Mouse (Mus musculus) gonadal fat pad, adult 2 months (tissue): ENCODE measurements around the gene Coro6. TPM values are rescaled to one million over a fixed set of nuclear protein-coding genes. Genes with fewer than 3 reads are reported as not detected.

ENCODE experiments used
- DNase-seq: peaks from one replicate; pipeline ENCODE4 v3.0.0-alpha.2; 2012; ENCODE audit warnings: low read depth
- polyA plus RNA-seq: library from polyadenylated mRNA; depleted of rRNA; stranded (reverse); fragments of >200 nt; gene quantifications from 2 replicates; pipeline ENCODE4 v1.2.3, GENCODE M21; 2012; rRNA removed

Gene Coro6
- 15.9 and 16.4 TPM in 2 replicates for polyA plus RNA-seq

DNA sequence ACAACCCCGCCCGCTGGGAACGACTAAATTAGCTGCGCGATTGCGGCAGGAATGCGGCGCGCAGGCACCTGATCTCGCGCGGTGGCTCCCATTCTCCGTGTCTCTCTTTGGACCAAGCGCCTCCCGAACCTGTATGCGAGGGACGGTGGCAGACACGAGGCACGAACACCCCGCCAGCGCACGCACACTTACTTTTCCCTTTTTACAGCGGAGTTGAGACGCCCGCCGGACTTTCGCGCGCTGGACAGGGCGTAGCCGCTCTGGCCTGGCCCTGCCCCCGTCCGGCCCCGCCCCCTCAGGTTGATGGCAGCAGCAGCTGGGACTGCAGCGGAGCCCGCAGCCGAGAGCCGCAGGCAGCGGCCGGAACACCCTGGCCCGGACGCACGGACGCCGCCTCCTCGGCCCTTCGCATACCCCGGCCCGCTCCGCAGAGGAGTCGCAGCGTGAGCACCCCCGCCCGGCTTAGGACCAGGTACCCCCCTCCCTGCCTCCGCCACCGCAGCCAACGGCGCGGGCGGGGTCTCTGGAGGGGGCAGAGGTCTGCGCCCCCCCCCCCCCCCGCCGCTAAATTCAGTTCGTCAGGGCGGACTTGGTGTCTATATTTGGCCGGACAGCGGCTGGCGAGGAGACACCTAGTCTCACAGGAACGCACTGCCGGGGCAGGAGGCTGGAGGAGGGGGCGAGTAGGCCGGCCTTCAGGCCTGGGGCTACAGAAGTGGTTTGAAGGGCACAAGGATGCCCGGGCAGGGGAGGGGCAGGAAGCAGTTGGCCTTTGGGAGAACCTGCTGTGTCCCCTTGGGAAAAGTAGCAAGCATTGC, at the start of gene Coro6:
Coro6 (plus strand) TSS at position 129 of the 818 bp plus-strand sequence.
- DNase-seq: no peak

DNA sequence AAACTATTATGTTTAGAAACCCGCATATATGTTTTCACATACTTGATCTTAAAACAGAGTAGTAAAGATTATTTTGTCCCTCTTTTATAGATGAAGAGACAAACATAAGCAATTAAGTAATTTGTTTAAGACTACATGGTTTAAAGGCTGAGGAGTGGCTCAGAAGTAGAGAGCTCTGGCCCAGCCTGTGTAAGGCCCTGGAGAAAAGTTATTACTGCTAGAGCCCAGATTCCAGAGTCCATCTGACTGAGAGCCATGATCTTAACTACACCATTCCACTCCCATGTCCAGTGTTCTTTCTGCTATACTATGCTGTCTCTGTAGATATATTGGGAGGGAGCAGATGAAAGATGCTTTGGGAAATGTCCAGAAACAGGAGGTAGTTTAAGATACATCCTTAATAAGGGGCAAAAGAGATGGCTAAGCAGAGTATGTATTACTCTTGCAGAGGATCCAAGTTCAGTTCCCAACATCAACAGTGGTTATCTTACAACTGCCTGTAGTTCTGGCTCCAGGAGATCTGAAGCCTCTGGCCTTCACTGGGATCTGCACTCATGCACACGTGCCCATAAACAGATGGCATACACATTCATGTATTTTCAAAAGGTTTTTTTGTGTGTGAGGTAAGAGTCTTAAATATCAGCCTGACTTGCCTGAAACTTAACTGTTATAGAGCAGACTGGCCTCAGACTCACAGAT, 47.9 kb upstream of the Coro6 start:
- no peak for DNase-seq

DNA sequence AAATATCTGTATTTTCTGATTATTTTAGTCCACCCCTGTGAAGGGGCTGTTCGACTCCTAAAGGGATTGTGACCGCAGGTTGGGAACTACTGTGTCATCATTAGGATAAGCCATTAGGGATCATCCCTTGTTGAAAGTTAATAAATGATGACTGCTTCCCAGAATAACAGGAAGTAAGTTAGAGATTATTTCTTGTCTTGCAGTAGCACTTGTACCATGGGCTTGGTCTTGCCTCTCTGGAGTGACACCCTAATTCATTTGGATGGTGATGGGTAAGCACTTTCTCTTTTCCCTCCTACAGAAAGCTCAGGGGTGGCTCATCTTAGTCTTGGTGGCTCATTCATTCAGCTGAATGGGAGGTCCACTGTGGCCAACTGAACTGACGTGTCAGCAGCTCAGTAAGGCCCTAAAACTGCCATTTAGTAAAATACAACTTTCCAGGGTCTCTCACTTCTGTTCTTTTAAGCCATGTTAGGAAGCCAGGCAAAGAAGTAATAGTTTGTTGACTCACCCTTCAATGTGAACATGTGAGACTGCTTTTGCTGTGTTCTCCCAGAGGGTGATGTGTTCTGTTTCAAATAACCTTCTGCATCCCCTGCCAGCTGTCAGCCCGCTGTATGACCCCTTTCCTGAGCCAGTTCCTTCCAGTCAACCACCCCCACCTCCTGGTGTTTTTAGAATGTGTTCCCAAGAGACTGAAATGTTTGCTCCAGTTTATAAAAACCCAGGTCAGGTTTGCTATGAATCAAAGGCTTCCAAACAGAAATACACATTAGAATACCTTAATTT, 45.8 kb upstream of the Coro6 start:
- DNase-seq: no peak

DNA sequence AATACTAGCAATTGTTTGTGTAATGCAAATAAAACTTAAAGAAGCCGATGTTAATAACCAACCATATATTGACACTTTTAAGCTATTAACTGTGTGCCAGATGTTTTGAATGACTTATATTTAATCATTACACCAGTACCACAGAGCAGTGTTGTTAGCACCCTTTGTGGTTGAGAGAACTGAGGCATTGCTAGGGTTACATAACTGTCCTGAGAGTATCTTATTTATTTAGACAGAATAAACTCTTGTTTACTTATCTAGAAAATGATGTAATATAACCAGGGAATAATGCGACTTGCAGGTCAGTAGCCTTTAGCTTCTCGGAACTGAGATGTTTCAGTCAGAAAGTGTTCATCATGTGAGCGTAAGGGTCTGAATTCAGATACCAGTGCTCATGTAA, 44.2 kb upstream of the Coro6 start:
- DNase-seq: no peak

DNA sequence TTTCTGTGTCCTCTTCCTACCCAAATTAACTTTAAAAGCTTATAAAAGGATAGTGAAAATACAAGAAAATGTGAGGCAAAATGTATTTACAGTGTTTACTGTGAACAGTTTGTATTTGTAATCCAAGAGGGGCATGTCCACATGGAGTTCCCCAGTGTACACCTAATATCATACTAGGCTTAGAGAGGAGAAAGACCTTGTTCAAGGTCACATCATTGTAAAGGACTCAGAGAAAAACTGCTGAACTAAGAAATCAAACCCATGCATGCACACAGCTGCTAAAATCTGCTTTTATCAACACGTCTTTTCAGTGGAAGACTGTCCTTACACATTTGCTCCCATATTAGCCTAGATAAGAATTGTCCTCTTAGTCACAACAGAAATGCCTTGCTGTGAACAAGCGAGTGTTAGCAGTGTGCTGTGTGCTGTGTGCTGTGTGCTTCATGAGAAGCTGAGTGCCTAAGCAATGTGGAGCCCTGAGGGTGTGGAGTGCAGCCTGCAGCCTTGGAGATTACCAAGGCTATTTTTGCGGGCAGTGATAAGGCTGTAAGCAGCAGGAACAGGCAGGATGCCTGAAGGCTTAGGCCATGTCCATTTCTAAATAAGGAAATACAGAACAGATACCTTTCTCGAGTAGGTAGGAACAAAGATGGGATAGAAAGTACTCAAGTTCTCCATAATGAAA, 38.9 kb upstream of the Coro6 start:
- no peak for DNase-seq

DNA sequence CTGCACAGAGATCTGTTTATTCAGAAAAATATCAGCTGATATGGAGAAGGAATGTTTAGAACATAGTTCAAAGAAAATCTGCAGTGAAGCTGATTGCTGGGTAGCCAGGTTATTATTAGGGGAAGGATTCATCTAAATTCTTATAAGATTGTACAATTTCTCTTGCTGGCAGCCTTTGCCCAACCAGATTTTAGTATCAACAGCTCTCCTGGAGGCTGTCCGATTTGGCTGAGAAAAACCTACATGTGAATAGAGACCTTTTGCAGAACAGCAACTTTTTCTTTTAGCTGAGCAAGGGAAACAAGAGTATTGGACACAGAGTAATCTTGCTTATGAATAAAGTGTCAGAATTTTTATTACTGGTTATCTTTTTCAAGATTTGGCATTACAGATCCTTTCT, 33.8 kb upstream of the Coro6 start:
- no peak for DNase-seq

DNA sequence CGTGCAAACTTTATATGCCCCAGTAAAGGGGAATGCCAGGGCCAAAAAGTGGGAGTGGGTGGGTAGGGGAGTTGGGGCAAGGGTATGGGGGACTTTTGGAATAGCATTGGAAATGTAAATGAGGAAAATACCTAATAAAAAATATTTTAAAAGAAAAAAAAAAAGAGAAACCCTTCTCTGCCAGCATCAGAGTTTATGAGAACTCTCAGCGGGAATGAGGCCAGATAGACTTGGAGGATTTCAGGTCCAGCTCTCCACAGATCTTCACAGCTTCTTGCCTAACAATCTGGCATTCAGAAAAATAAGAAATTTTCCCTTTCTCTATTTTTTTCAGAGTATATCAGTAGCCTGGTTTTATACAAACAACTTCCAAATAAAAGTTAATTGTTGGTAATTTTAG, 25.2 kb upstream of the Coro6 start:
- no peak for DNase-seq

DNA sequence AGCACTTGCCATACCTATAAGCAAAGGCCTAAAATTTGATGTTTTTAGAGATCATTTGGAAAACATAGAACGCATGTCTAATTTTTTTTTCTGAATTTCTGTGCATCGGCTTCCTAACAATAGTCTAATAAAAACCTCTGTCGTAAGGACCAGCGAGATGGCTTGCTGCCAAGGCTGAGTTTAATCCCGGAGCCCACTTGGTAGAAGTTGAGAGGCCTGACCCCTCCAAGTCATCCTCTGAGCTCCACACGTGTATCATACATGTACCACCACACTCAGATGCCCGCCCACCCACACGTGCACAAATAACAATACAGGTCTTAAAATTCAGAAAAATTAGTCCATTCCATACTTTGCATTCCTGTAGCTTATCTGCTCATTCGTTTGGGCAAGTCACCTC, 22.1 kb upstream of the Coro6 start:
- no peak for DNase-seq

DNA sequence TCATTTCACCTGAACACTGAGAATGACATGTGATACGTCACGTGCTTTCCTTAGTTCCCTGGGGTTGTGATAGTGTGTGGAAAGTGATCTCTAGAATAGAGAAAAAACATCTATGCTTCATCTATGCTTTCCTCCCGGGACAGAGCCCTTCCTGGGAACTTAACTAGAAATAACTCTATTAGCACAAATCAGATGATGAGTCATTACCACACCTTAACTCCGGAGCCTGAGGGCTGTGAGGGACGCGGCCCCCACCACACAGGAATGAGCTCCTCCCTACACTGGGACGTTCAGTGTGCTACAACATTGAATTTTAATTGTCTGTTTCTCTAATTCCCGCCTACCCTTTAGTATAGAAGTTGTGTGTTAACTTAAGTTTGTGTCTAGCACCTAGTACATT, 21.2 kb upstream of the Coro6 start:
- no peak for DNase-seq

DNA sequence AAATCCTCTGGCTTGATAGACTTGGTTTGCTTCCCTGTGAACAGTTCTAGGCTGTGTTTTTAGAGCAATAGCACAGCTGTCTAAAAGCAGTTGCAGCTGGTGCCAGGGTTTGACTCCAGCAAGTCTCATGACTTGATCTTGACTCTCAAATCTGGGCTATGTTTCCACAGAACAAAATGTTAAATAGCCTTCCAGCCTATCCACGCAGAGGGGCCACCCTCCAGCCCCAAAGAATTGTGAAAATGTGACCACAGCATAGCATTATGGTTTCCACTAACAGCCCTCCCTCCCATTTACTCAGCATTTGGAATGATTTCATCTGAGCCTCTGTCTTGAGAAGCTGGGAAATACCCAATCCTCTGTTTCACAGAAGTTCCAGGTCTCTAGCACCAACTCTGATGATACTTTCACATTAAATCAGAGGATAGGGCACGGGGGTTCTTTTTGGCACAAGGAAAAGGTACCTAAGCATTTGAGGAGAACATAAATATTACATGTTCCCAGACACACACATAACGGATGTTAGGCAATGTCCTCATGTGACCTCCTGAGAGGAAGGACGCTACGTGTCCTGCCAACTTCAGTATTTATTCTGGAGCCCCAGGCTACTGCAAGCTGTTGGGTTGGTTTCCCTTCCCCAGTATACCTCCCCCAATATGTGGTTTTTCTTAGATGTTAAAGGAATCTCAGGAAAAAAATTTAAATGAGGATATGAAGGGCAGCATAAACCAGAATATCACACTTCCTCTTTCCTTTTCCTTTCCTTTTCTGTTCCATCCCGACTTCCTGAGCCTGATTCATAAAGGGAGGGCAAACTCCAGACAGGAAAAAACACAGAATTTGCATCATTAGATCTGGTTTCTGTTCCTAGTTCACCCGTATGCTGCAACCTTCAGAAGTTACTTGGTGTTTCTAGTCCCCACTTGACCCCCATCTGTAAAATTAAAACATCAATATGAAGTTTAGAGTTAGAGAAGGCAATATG, 19.7 kb upstream of the Coro6 start:
- DNase-seq: no peak

DNA sequence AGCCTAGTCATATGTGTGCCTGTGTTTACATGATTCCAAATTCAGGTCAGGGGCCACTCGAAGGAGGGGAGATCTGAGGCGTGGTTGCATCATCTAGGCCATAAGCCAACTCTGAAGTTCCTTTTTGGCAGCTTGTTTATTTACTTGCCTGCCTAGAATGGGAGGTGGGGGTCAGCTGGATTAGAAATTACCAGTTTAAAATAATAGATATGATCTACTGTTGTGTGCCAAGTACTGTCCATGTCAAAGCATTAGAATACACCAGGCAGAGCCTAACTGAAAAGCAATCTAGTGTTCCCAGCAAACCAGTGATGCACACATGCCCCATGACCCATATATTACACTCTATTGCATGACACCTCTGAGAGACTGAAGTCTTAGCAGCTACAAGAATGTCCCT, 17.3 kb upstream of the Coro6 start:
- DNase-seq: no peak

DNA sequence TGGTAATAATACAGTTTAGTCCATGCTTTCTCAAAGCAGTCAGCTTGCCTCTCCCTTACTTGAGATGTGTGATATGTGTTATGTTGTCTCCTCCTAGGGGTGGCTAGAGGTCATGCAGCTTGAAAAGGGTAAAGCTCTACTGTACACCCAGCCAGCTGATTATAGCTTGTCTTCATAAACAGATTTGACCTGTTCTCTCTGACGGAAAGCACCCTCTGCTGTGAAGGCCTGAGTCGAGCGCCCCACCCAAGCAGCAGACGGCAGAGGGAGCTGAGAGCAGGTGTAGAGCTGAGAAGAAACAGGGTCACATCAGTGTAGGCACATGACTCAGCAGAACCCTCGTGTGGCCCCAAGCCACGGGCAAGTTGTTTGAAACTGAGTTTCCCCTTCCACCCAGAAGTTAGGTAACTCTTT, 15.6 kb upstream of the Coro6 start:
- no peak for DNase-seq

DNA sequence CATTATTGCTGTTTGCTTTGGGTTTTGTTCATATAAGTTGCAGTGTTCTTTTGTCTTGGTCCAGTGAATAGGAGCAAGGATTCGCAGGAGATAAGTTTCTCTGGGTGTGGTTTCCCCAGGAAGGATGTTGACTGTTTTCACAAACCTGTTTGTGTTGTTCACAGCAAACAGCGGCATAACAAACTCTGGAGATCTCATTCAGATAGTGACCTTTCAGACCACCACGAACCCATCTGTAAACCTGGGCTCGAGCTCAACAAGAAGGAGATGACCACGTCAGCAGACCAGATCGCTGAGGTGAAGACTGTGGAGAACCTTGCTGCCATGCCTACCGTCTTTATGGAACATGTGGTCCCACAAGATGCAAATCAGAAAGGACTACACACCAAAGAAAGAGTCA, 13.0 kb upstream of the Coro6 start:
- no peak for DNase-seq

DNA sequence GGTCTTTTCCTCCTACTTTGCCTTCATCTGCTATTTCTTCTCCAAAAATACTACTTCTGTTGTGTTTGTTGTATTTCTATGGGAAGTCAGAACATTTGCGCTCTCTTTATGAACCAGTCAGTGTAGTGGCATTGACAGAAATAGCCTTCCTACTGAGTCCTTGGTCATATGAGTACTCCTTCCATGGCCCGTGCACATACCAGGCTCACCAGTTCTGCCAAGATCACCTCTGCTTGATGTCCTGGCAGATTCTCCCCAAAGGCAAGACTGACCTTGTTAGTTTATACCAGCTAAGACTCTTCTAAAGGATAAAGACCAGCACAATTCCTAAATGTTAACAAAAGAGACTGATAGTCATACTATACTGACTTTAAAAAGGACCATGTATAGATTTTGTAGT, 10.5 kb upstream of the Coro6 start:
- no peak for DNase-seq

DNA sequence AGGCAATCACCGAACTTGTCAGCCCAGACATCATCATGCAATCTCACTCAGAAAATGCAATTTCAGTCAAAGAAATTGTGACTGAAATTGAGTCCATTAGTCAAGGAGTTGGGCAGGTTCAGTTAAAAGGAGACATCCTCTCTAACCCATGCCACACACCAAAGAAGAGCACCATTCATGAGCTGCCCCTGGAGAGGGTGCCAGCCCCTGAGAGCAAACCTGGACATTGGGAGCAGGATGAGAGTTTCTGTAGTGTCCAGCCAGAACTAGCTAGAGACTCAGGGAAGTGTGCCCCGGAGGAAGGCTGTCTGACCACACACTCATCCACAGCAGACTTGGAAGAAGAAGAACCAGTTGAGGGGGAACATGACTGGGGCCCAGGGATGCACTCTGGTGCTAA, 8.8 kb upstream of the Coro6 start:
- no peak for DNase-seq

DNA sequence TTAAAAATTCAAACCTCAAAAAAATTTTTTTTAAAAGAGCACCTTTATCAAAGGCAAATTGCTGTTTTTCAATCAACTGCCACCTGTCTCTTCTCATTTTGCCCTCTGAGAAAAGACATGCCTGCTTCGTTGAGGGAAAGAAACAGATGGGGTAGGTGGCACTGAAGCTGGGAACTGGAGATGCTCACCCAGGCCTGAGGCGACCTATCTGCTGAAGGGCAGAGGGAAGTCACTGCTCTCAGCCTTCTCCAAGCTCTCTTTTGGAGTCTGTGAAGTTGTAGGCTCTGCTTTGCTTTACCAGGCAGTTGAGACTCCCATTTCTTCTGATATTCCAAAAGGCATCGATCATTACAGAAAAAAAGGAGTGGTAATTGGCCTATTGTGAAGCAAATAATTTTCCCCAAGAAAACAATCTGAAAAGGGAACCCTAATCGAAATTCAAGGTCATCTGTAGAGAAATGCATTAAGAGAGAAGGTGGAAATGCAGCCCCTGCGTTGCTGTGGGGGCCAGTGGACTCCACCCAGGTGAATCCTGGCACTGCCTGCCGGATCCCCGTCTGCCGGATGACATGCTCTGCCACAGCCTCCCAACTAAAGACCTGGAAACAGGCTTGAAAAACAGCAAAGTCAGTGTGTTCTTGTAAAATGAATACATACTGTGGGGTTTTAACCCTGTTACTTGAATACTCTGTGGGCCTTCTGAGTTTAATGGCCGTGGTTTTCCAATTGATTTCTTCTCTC, 6.3 kb upstream of the Coro6 start:
- no peak for DNase-seq

DNA sequence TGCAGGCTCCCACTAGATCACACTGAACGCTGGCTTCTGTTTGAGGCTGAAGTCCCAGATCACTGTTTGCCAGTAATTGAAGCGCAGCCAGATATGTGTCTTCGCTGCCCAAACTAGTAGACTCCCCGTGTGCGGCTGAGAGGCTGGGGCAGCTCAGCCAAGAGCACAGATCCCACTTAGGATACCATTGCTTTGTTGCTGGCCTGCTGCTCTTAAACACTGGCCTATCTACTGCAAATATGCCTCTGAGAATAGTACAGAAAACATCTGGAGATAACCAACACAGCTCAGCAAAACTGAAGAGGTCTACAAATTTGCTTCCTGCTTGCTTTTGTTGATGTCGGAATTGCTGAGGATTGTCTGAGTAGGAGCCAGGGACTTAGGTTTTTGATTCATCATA, 5.3 kb upstream of the Coro6 start:
- DNase-seq: no peak

DNA sequence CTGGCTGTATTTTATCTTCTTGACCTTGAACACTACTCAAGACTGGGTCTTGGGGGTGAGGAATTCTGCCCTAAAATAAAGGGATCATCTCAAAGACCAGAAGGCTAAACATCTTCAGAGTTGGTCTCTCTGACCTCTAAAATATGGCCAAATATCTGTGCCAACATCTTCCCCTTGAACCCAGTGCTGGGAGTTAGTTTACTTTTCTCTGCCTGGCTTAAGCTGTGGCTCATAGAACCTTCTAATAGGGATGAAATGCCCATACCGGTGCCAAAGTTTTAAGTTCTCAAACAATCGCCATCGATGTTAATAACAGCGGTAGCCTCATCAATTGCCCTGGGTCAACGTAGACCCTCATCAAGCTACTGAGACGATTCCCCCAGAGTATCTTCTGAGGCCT, 355 bp upstream of the Coro6 start:
- DNase-seq: no peak

DNA sequence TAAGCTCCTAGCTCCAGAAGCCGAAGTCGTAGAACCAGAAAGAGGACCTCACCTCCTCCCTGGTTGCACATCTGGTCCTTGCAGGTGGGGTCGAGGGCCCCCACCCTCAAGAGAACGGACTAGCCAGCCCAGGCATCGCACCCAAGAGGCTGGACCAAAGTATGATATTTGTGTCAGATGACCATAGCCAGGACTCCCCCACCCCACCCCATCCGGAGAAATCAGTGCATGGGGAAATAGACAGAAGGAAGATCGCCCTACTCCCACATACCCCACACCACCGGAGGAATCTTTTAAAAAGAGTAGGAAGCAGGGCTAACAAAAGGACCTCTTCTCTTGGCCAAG, 862 bp downstream of the Coro6 start:
- no peak for DNase-seq

DNA sequence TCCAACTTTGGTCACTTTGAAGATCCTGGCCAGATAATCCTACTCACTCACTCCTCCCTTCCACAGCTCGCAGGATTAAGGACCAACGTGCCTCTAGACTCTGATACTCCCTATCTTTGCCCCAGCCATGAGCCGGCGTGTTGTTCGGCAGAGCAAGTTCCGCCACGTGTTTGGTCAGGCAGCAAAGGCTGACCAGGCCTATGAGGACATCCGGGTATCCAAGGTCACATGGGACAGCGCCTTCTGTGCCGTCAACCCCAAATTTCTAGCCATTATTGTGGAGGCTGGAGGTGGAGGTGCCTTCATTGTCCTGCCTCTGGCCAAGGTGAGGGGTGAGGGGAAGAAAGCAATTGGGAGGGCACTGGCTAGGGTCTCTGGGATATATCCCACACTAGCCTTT, 1.6 kb downstream of the Coro6 start:
- DNase-seq: no peak
